Mouse (Mus musculus): Measurements from ENCODE around the gene Hemk1. TPM values are rescaled to one million over a fixed set of nuclear protein-coding genes. Genes with fewer than 3 reads are reported as not detected.
A peak's percentile ranks its signal among the peaks of the same experiment; 100 is the strongest.

The Hemk1 gene
- polyA plus RNA-seq, 1 experiment: 25.5 TPM

DNA sequence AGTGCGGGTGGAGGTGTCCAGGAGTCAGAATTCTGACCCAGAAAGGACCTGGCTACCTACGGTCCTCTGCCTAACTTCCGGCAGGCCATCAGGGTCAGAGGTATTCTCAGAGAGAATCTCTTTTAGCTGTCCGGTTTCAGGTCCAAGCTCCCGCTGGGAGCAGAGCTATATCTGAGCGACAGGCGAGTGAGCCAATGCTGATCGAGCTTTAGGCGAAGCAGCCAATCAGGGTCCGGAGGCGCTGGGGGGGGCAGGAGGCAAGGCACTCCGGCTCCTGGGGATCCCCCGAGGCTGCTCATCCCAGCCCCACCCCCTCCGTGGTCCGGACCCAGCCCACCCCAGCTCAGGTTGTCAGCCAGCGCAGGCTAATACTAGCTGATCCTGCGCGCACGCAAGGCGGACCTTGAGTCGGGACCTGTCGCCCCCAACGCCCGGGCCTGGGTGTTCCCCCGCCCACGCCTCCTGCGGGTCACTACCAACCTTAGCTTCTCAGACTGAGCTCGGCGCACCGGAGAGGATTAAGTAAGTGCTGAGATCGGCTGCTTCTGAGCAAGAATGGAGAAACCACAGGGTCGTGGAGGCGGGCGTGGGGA, 2.2 kb upstream of the Hemk1 start, which contains the start of gene 6430571L13Rik:
Gene 6430571L13Rik, plus strand, starts transcription at position 336 of the 593 bp plus-strand sequence.
- WGBS: under 1% methylated on average over 34 of the region's 34 CpGs
- no peak within 1 kb of the TSS for H3K27ac ChIP-seq (ENCODE audit: control insufficient read depth, insufficient read depth, low read length)
- DNase-seq: peak; percentile 87
- H3K27me3 ChIP-seq (ENCODE audit: control insufficient read depth, insufficient read depth, low read length): no peaks in the 10 kb centered on the region
- no peaks in the 10 kb centered on the region for H3K36me3 ChIP-seq (ENCODE audit: control insufficient read depth, insufficient read depth, low read length)
- H3K4me1 ChIP-seq (replicated peaks; ENCODE audit: control insufficient read depth, insufficient read depth, low read length): peaks cover 31% of the 10 kb centered on the region
- 0 out of 2 replicates have a peak, but pooled peaks have one; percentile 31 for TF ChIP-seq POLR2A (IDR thresholded peaks at IDR 0.05; ENCODE audit: control insufficient read depth, extremely low read depth, insufficient read depth, low read length, poor library complexity)
- no peak for TF ChIP-seq CTCF (IDR thresholded peaks at IDR 0.05; ENCODE audit: borderline replicate concordance, control insufficient read depth, extremely low read depth, insufficient read depth, low read length, poor library complexity)
- peak within 1 kb of the TSS; percentile 51 for H3K4me3 ChIP-seq (ENCODE audit: control insufficient read depth, insufficient read depth, low read length)

DNA sequence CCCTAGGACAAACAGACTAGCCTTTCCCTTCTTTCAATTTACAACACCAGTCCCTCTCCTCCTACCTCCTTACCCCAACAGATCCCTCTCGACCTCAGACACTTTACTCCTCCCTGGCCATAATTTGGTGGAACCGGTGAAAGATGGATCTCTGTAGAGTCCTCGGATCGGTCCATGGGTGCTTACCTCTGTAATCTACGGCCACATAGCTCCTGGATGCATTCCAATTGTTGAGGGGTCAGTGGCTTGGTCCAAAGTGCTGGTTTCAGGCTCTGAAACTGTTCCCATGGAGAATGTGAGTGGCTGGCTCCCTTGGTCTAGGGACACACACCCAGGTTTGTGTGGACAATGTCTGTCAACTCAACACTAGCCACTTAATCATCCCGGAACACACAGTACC, 1.8 kb downstream of the Hemk1 start:
- peaks cover 43% of the 10 kb centered on the region for H3K4me1 ChIP-seq (replicated peaks; ENCODE audit: control insufficient read depth, insufficient read depth, low read length)
- no peak overlapping the region for H3K4me3 ChIP-seq (ENCODE audit: control insufficient read depth, insufficient read depth, low read length)
- no peaks in the 10 kb centered on the region for H3K36me3 ChIP-seq (ENCODE audit: control insufficient read depth, insufficient read depth, low read length)
- H3K27me3 ChIP-seq (ENCODE audit: control insufficient read depth, insufficient read depth, low read length): no peaks in the 10 kb centered on the region
- no peak overlapping the region for H3K27ac ChIP-seq (ENCODE audit: control insufficient read depth, insufficient read depth, low read length)
- DNase-seq: no peak
- 91% methylated on average over 6 of the region's 6 CpGs for WGBS
- TF ChIP-seq CTCF (IDR thresholded peaks at IDR 0.05; ENCODE audit: borderline replicate concordance, control insufficient read depth, extremely low read depth, insufficient read depth, low read length, poor library complexity): no peak
- no peak for TF ChIP-seq POLR2A (IDR thresholded peaks at IDR 0.05; ENCODE audit: control insufficient read depth, extremely low read depth, insufficient read depth, low read length, poor library complexity)

GRCm38 (mm10) chr9:107335909-107336308, 2.2 kb downstream of the Hemk1 start:
- no peaks in the 10 kb centered on the region for H3K36me3 ChIP-seq (ENCODE audit: control insufficient read depth, insufficient read depth, low read length)
- H3K27me3 ChIP-seq (ENCODE audit: control insufficient read depth, insufficient read depth, low read length): no peaks in the 10 kb centered on the region
- peaks cover 38% of the 10 kb centered on the region for H3K4me1 ChIP-seq (replicated peaks; ENCODE audit: control insufficient read depth, insufficient read depth, low read length)
- H3K4me3 ChIP-seq (ENCODE audit: control insufficient read depth, insufficient read depth, low read length): no peak overlapping the region
- peak; percentile 75 for DNase-seq
- 9% methylated on average over 5 of the region's 5 CpGs for WGBS
- no peak for TF ChIP-seq POLR2A (IDR thresholded peaks at IDR 0.05; ENCODE audit: control insufficient read depth, extremely low read depth, insufficient read depth, low read length, poor library complexity)
- peak; percentile 80; the same call in 1 of the 2 replicates for TF ChIP-seq CTCF (IDR thresholded peaks at IDR 0.05; ENCODE audit: borderline replicate concordance, control insufficient read depth, extremely low read depth, insufficient read depth, low read length, poor library complexity)
- H3K27ac ChIP-seq (ENCODE audit: control insufficient read depth, insufficient read depth, low read length): no peak overlapping the region

DNA sequence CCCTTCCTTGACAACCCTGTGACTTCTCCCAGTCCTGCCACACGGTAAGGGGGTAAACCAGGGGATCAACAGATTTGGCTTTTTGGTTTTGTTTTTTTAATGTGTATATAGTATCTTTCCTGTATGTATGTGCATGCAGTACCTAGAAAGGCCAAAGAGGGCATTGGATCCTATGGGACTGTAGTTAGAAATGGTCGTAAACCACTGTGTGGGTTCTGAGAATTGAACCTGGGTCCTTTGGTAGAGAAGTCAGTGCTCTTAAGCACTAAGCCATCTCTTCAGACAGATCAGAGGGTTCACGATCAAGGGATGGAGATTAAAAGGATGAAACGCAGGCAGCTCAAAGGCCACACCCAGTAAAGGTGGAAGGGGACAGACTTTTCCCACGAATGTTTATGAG, 3.1 kb downstream of the Hemk1 start:
- Histone ChIP-seq H3K27ac (ENCODE audit: control insufficient read depth, insufficient read depth, low read length) (no peak overlapping the region), H3K36me3 (ENCODE audit: control insufficient read depth, insufficient read depth, low read length) (no peaks in the 10 kb centered on the region), H3K4me1 (replicated peaks; ENCODE audit: control insufficient read depth, insufficient read depth, low read length) (peaks cover 32% of the 10 kb centered on the region), H3K4me3 (ENCODE audit: control insufficient read depth, insufficient read depth, low read length) (no peak overlapping the region), H3K27me3 (ENCODE audit: control insufficient read depth, insufficient read depth, low read length) (no peaks in the 10 kb centered on the region)
- DNase-seq: no peak
- 50% methylated on average over 5 of the region's 5 CpGs for WGBS
- TF ChIP-seq CTCF (IDR thresholded peaks at IDR 0.05; ENCODE audit: borderline replicate concordance, control insufficient read depth, extremely low read depth, insufficient read depth, low read length, poor library complexity): no peak
- no peak for TF ChIP-seq POLR2A (IDR thresholded peaks at IDR 0.05; ENCODE audit: control insufficient read depth, extremely low read depth, insufficient read depth, low read length, poor library complexity)

DNA sequence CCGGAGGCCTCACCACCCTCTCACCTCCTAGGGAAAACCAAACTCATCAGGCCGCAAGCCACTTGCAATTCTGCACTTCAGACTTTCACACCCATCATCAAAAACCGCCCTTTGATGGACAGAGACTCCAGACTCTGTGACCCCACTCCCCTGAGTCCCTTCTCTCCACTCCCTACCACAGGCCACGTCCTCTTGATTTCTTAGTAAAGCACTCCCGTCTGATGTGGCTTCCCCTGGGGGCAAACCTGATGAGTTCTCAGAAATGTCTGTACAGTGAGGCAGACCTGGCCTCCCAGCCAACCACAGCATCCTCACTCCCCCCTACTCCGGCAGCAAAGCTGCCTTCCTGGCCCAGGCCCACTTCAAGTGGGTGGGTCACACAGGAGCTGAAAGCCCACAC, 3.8 kb downstream of the Hemk1 start:
- no peak for TF ChIP-seq CTCF (IDR thresholded peaks at IDR 0.05; ENCODE audit: borderline replicate concordance, control insufficient read depth, extremely low read depth, insufficient read depth, low read length, poor library complexity)
- no peak for TF ChIP-seq POLR2A (IDR thresholded peaks at IDR 0.05; ENCODE audit: control insufficient read depth, extremely low read depth, insufficient read depth, low read length, poor library complexity)
- Histone ChIP-seq H3K27me3 (ENCODE audit: control insufficient read depth, insufficient read depth, low read length) (no peaks in the 10 kb centered on the region), H3K4me3 (ENCODE audit: control insufficient read depth, insufficient read depth, low read length) (no peak overlapping the region), H3K27ac (ENCODE audit: control insufficient read depth, insufficient read depth, low read length) (peak overlapping the region; percentile 31; the same call in 1 of the 2 replicates), H3K4me1 (replicated peaks; ENCODE audit: control insufficient read depth, insufficient read depth, low read length) (peaks cover 32% of the 10 kb centered on the region), H3K36me3 (ENCODE audit: control insufficient read depth, insufficient read depth, low read length) (no peaks in the 10 kb centered on the region)
- DNase-seq: peak; percentile 47
- WGBS: 12% methylated on average over 6 of the region's 6 CpGs

- WGBS: 16% methylated on average over 2 of the region's 2 CpGs
These were observed 4.5 kb downstream of the Hemk1 start for GRCm38 (mm10) chr9:107333686-107334085.

More at GRCm38 (mm10) chr9:107333686-107334085, 4.5 kb downstream of the Hemk1 start:
- H3K27me3 ChIP-seq (ENCODE audit: control insufficient read depth, insufficient read depth, low read length): no peaks in the 10 kb centered on the region
- no peak overlapping the region for H3K4me3 ChIP-seq (ENCODE audit: control insufficient read depth, insufficient read depth, low read length)
- H3K4me1 ChIP-seq (replicated peaks; ENCODE audit: control insufficient read depth, insufficient read depth, low read length): peaks cover 32% of the 10 kb centered on the region
- TF ChIP-seq CTCF (IDR thresholded peaks at IDR 0.05; ENCODE audit: borderline replicate concordance, control insufficient read depth, extremely low read depth, insufficient read depth, low read length, poor library complexity): no peak
- no peak for TF ChIP-seq POLR2A (IDR thresholded peaks at IDR 0.05; ENCODE audit: control insufficient read depth, extremely low read depth, insufficient read depth, low read length, poor library complexity)
- peak overlapping the region; percentile 31; the same call in 1 of the 2 replicates for H3K27ac ChIP-seq (ENCODE audit: control insufficient read depth, insufficient read depth, low read length)
- DNase-seq: no peak
- H3K36me3 ChIP-seq (ENCODE audit: control insufficient read depth, insufficient read depth, low read length): no peaks in the 10 kb centered on the region

Data from thymus, adult 2 months (tissue).